Mouse (Mus musculus) liver, embryonic 14.5 days (tissue): ENCODE measurements at regions not wholly inside any gene's neighbourhood (a gene's known extent, or its start where the extent isn't known, plus 50 kb on each side); places are given as distances from the start of the nearest gene placed in this dataset.

Source experiments
- CTCF ChIP-seq: IDR thresholded peaks from 2 replicates; pipeline ENCODE4 v1.5.1; 2016; ENCODE audit warnings: antibody characterized with exemption, low read depth, control low read depth
- EP300 ChIP-seq: IDR thresholded peaks from 2 replicates; pipeline ENCODE4 v1.6.1; 2016; ENCODE audit warnings: antibody characterized with exemption, low read depth

- TF ChIP-seq CTCF (no peak), EP300 (no peak)
Observed at GRCm38 (mm10) chr3:149101785-149102184, 111.4 kb upstream of the Adgrl2 start.
